Mouse (Mus musculus): ENCODE measurements around the gene Apba1.

The Apba1 gene

GRCm38 (mm10) chr19:23758554-23759321, at the start of gene Apba1:
TSS of gene Apba1 (plus strand) at chr19:23758887.
- in situ Hi-C loops (cut with MboI, MseI): loop anchor here (5.0 kb wide), 1 partner anchor 71 kb away; the partner anchor contains the start of gene Ptar1 (in 2 of the 2)

GRCm38 (mm10) chr19:23746506-23746905, 12.2 kb upstream of the Apba1 start:
- in situ Hi-C loops (cut with MboI, MseI): no loop called here

- in situ Hi-C loops (cut with MboI, MseI): loop anchor here (5.0 kb wide), 1 partner anchor 70 kb away; the partner anchor contains the start of gene Ptar1 (in 2 of the 2)
These were observed 1.7 kb upstream of the Apba1 start for GRCm38 (mm10) chr19:23757011-23757410.

GRCm38 (mm10) chr19:23757961-23758553, 630 bp upstream of the Apba1 start:
- in situ Hi-C loops (cut with MboI, MseI): loop anchor here (5.0 kb wide), 1 partner anchor 71 kb away; the partner anchor contains the start of gene Ptar1 (in 2 of the 2)

- in situ Hi-C loops (cut with MboI, MseI): loop anchor here (5.0 kb wide), 1 partner anchor 72 kb away; the partner anchor contains the start of gene Ptar1 (in 2 of the 2)
These were observed 747 bp downstream of the Apba1 start for GRCm38 (mm10) chr19:23759322-23759945.

- in situ Hi-C loops (cut with MboI, MseI): no loop called here
These were observed 4.7 kb downstream of the Apba1 start for GRCm38 (mm10) chr19:23763371-23763770.

- in situ Hi-C loops (cut with MboI, MseI): no loop called here
These were observed 5.4 kb downstream of the Apba1 start for GRCm38 (mm10) chr19:23764051-23764450.

- in situ Hi-C loops (cut with MboI, MseI): no loop called here
These were observed 10.2 kb downstream of the Apba1 start for GRCm38 (mm10) chr19:23768864-23769263.

GRCm38 (mm10) chr19:23770494-23771423, 12.1 kb downstream of the Apba1 start:
- in situ Hi-C loops (cut with MboI, MseI): no loop called here

- in situ Hi-C loops (cut with MboI, MseI): no loop called here
These were observed 13.3 kb downstream of the Apba1 start for GRCm38 (mm10) chr19:23771971-23772370.

GRCm38 (mm10) chr19:23775356-23775755, 16.7 kb downstream of the Apba1 start:
- in situ Hi-C loops (cut with MboI, MseI): no loop called here

GRCm38 (mm10) chr19:23779130-23779529, 20.4 kb downstream of the Apba1 start:
- in situ Hi-C loops (cut with MboI, MseI): no loop called here

GRCm38 (mm10) chr19:23780105-23780504, 21.4 kb downstream of the Apba1 start:
- in situ Hi-C loops (cut with MboI, MseI): loop anchor here in 1 of 2 experiments (10.0 kb wide), 1 partner anchor 1835 kb away; no protein-coding TSS in a partner anchor

GRCm38 (mm10) chr19:23781968-23782367, 23.3 kb downstream of the Apba1 start:
- in situ Hi-C loops (cut with MboI, MseI): loop anchor here in 1 of 2 experiments (10.0 kb wide), 1 partner anchor 1837 kb away; no protein-coding TSS in a partner anchor

- in situ Hi-C loops (cut with MboI, MseI): loop anchor here in 1 of 2 experiments (10.0 kb wide), 1 partner anchor 1844 kb away; no protein-coding TSS in a partner anchor
These were observed 29.9 kb downstream of the Apba1 start for GRCm38 (mm10) chr19:23788420-23789132.

- in situ Hi-C loops (cut with MboI, MseI): no loop called here
These were observed 33.0 kb downstream of the Apba1 start for GRCm38 (mm10) chr19:23791704-23792103.

GRCm38 (mm10) chr19:23792559-23792958, 33.9 kb downstream of the Apba1 start:
- in situ Hi-C loops (cut with MboI, MseI): no loop called here

- in situ Hi-C loops (cut with MboI, MseI): no loop called here
These were observed 35.8 kb downstream of the Apba1 start for GRCm38 (mm10) chr19:23794491-23794890.

- in situ Hi-C loops (cut with MboI, MseI): no loop called here
These were observed 36.5 kb downstream of the Apba1 start for GRCm38 (mm10) chr19:23795156-23795555.

GRCm38 (mm10) chr19:23801174-23801573, 42.5 kb downstream of the Apba1 start:
- in situ Hi-C loops (cut with MboI, MseI): no loop called here

All from T-helper 17 cell (primary cell).